ENCODE assay signal across 33 mouse cellular contexts in the genomic region with DNA sequence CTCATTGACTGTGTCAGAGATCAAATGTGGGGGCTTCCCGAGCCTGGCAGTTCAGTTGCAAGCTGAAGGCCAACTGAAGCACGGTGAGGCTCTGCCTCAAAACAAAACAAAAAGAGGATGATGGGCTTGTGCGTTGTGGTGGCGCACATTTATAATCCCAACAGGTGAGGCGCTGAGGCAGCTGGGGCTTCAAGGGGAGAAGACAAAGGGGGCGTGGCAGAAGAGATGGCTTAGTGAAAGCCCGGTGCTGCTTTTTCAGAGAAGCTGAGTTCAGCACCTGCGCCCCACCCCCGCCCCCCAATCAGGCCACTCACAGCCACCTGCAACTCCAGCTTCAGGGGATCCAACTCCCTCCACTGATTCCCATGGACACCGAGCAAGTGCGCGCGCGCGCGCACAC. TPM values are rescaled to one million over a fixed set of nuclear protein-coding genes. Genes with fewer than 3 reads are reported as not detected.
DNase-seq lines count a peak whose midpoint lies in the region; ATAC-seq and TF ChIP-seq lines count a peak whose summit lies in the region.
"Had no signal": no experiment of that assay in that cellular context is flagged by ENCODE, and none has a peak within 500 bp of the region (broad histone marks: within the 10 kb centered on the region; RNA-seq: fewer than 3 reads in every experiment).

No protein-coding gene starts in this region.

- no peak for TF ChIP-seq CTCF in intestine, postnatal 0 days (IDR thresholded peaks at IDR 0.05; ENCODE audit: low read depth)
- TF ChIP-seq CTCF in left cerebral cortex, adult 2 months (IDR thresholded peaks at IDR 0.05) = no peak

- H3K4me1 ChIP-seq in intestine, embryonic 16.5 days (ENCODE audit: control insufficient read depth, insufficient read depth, low read length) = peaks cover 12% of the 10 kb centered on the region
- no peaks in the 10 kb centered on the region for H3K4me1 ChIP-seq in intestine, postnatal 0 days (replicated peaks; ENCODE audit: control insufficient read depth, insufficient read depth, low read length)
- H3K4me1 ChIP-seq: embryonic facial prominence, embryonic 13.5 days; hindbrain, embryonic 15.5 days; limb, embryonic 13.5 days; midbrain, embryonic 15.5 days had no signal

- H3K4me2 ChIP-seq in intestine, embryonic 16.5 days (ENCODE audit: low read depth, low read length) = no peak overlapping the region
- no peak overlapping the region for H3K4me2 ChIP-seq in intestine, postnatal 0 days (replicated peaks; ENCODE audit: low read depth)
- H3K4me2 ChIP-seq: embryonic facial prominence, embryonic 13.5 days; hindbrain, embryonic 15.5 days; limb, embryonic 13.5 days; liver, embryonic 12.5 days; midbrain, embryonic 15.5 days had no signal

- H3K9me3 ChIP-seq in intestine, embryonic 16.5 days (ENCODE audit: control insufficient read depth, low read length) = no peaks in the 10 kb centered on the region
- no peaks in the 10 kb centered on the region for H3K9me3 ChIP-seq in intestine, postnatal 0 days (ENCODE audit: control insufficient read depth)
- H3K9me3 ChIP-seq: embryonic facial prominence, embryonic 13.5 days; hindbrain, embryonic 10.5 days; hindbrain, embryonic 15.5 days; limb, embryonic 13.5 days; liver, embryonic 12.5 days; midbrain, embryonic 15.5 days had no signal

- H3K36me3 ChIP-seq in intestine, embryonic 16.5 days (ENCODE audit: control insufficient read depth, insufficient read depth, low read length) = no peaks in the 10 kb centered on the region
- H3K36me3 ChIP-seq in intestine, postnatal 0 days (ENCODE audit: control insufficient read depth, insufficient read depth) = no peaks in the 10 kb centered on the region
- H3K36me3 ChIP-seq: embryonic facial prominence, embryonic 13.5 days; hindbrain, embryonic 10.5 days; hindbrain, embryonic 15.5 days; limb, embryonic 13.5 days; liver, embryonic 12.5 days; midbrain, embryonic 15.5 days had no signal

- H3K27me3 ChIP-seq in intestine, embryonic 16.5 days (replicated peaks; ENCODE audit: control insufficient read depth, insufficient read depth, low read length) = no peaks in the 10 kb centered on the region
- H3K27me3 ChIP-seq in intestine, postnatal 0 days (replicated peaks; ENCODE audit: control insufficient read depth, insufficient read depth, low read length) = no peaks in the 10 kb centered on the region
- H3K27me3 ChIP-seq: embryonic facial prominence, embryonic 13.5 days; hindbrain, embryonic 15.5 days; limb, embryonic 13.5 days; midbrain, embryonic 15.5 days had no signal

- DNase-seq in thymus, postnatal 0 days (ENCODE audit: low spot score) = peak; percentile 25
- no peak for DNase-seq in thymus, postnatal 10 days (ENCODE audit: low spot score in 2 of 2)
- peak; percentile 74 for DNase-seq in ES-CJ7 (ENCODE audit: low read depth, low spot score)
- DNase-seq in layer of hippocampus, postnatal 10 days (ENCODE audit: low spot score in 2 of 2) = no peak
- DNase-seq in left cerebral cortex, adult 2 months (ENCODE audit: extremely low spot score in 1 of 2, low spot score in 2 of 2) = no peak
- DNase-seq: cerebellum, adult 11 months; cerebellum, adult 9-11 months; right cerebral cortex, adult 18-20 months had no signal

- WGBS in intestine, embryonic 16.5 days = 52% methylated on average over 16 of the region's 16 CpGs
- 47% methylated on average over 16 of the region's 16 CpGs for WGBS in intestine, postnatal 0 days

- no peak for ATAC-seq in intestine, embryonic 16.5 days
- no peak for ATAC-seq in intestine, postnatal 0 days
- ATAC-seq: liver, embryonic 12.5 days; midbrain, embryonic 15.5 days had no signal

- no peak overlapping the region for H3K4me3 ChIP-seq in intestine, embryonic 16.5 days (ENCODE audit: low read length)
- no peak overlapping the region for H3K4me3 ChIP-seq in intestine, postnatal 0 days (ENCODE audit: low read depth, low read length)
- H3K4me3 ChIP-seq in left cerebral cortex, adult 2 months = no peak overlapping the region
- H3K4me3 ChIP-seq: embryonic facial prominence, embryonic 13.5 days; erythroblast, embryonic 14.5 days; hindbrain, embryonic 10.5 days; hindbrain, embryonic 15.5 days; limb, embryonic 13.5 days; liver, embryonic 12.5 days; midbrain, embryonic 15.5 days had no signal

- no peak overlapping the region for H3K27ac ChIP-seq in intestine, embryonic 16.5 days (ENCODE audit: low read length)
- H3K27ac ChIP-seq in intestine, postnatal 0 days (ENCODE audit: low read depth, low read length) = no peak overlapping the region
- H3K27ac ChIP-seq in left cerebral cortex, adult 2 months = no peak overlapping the region
- H3K27ac ChIP-seq: embryonic facial prominence, embryonic 13.5 days; hindbrain, embryonic 10.5 days; hindbrain, embryonic 15.5 days; kidney, postnatal 0 days; limb, embryonic 13.5 days; liver, embryonic 12.5 days; macrophage; midbrain, embryonic 15.5 days had no signal

- H3K9ac ChIP-seq in intestine, embryonic 16.5 days (ENCODE audit: low read depth, low read length) = 0 out of 2 replicates have a peak overlapping the region, but pooled peaks have one; percentile 30
- no peak overlapping the region for H3K9ac ChIP-seq in intestine, postnatal 0 days (ENCODE audit: low read depth, low read length)
- H3K9ac ChIP-seq: embryonic facial prominence, embryonic 13.5 days; hindbrain, embryonic 15.5 days; limb, embryonic 13.5 days; liver, embryonic 12.5 days; liver, postnatal 0 days; midbrain, embryonic 15.5 days had no signal

- intact Hi-C loops in left cerebral cortex, adult 2 months (cut with DNase I) = loop anchor here (2.0 kb wide), 1 partner anchor 20 kb away; a partner anchor contains a TSS

RNA-seq across cellular contexts. Expression of a gene that starts 4.2 kb away (rescaled TPM):
- polyA plus RNA-seq in intestine, embryonic 16.5 days (2015; fragmentation: Nextera tagmentation; extraction: Ambion mirVana) = 5.9 and 7.3 TPM in 2 replicates
- polyA plus RNA-seq in intestine, postnatal 0 days (2015; fragmentation: Nextera tagmentation; extraction: Ambion mirVana) = 1.0 and 1.6 TPM in 2 replicates
- 0.75 and 0.90 TPM in 2 replicates for polyA plus RNA-seq in thymus, postnatal 0 days (2015; fragmentation: Nextera tagmentation; extraction: Ambion mirVana)
- under 1 TPM; 0.22 to 0.34 TPM for total RNA-seq in layer of hippocampus, postnatal 10 days (2021)
- under 1 TPM; 0.48 to 0.96 TPM for total RNA-seq in left cerebral cortex, adult 2 months (2021)

RNA-seq across cellular contexts. Expression of a gene that starts 9.8 kb away (rescaled TPM):
- 1.2 and 1.9 TPM in 2 replicates for polyA plus RNA-seq in intestine, embryonic 16.5 days (2015; fragmentation: Nextera tagmentation; extraction: Ambion mirVana)
- polyA plus RNA-seq in intestine, postnatal 0 days (2015; fragmentation: Nextera tagmentation; extraction: Ambion mirVana) = 1.2 TPM in 2 replicates
- 0.31 and 0.32 TPM in 2 replicates for polyA plus RNA-seq in thymus, postnatal 0 days (2015; fragmentation: Nextera tagmentation; extraction: Ambion mirVana)
- total RNA-seq in layer of hippocampus, postnatal 10 days (2021) = not detected
- total RNA-seq in left cerebral cortex, adult 2 months (2021) = not detected
- total RNA-seq: gastrocnemius, postnatal 10 days; heart, adult 8-10 months; heart, postnatal 14 days; left cerebral cortex, postnatal 14 days; megakaryocyte-erythroid progenitor cell, adult 5-6 weeks had no signal
- polyA plus RNA-seq: neural tube, embryonic 11.5 days had no signal

RNA-seq across cellular contexts. Expression of a gene that starts 17.5 kb away (rescaled TPM):
- polyA plus RNA-seq in intestine, embryonic 16.5 days (2015; fragmentation: Nextera tagmentation; extraction: Ambion mirVana) = 1,335 and 1,344 TPM in 2 replicates
- polyA plus RNA-seq in intestine, postnatal 0 days (2015; fragmentation: Nextera tagmentation; extraction: Ambion mirVana) = 1,664 and 1,738 TPM in 2 replicates
- 989 and 1,078 TPM in 2 replicates for polyA plus RNA-seq in thymus, postnatal 0 days (2015; fragmentation: Nextera tagmentation; extraction: Ambion mirVana)
- 100 to 1,000 TPM; 719 to 852 TPM for total RNA-seq in layer of hippocampus, postnatal 10 days (2021)
- total RNA-seq in left cerebral cortex, adult 2 months (2021) = 100 to 1,000 TPM; 565 to 587 TPM

RNA-seq across cellular contexts. Expression of a gene that starts 19.9 kb away (rescaled TPM):
- polyA plus RNA-seq in intestine, embryonic 16.5 days (2015; fragmentation: Nextera tagmentation; extraction: Ambion mirVana) = 6.8 and 7.1 TPM in 2 replicates
- polyA plus RNA-seq in intestine, postnatal 0 days (2015; fragmentation: Nextera tagmentation; extraction: Ambion mirVana) = 5.6 and 5.8 TPM in 2 replicates
- 7.2 and 9.3 TPM in 2 replicates for polyA plus RNA-seq in thymus, postnatal 0 days (2015; fragmentation: Nextera tagmentation; extraction: Ambion mirVana)
- total RNA-seq in layer of hippocampus, postnatal 10 days (2021) = 10 to 100 TPM; 57.8 to 59.8 TPM
- 10 to 100 TPM; 53.4 to 57.4 TPM for total RNA-seq in left cerebral cortex, adult 2 months (2021)

RNA-seq across cellular contexts. Expression of a gene that starts 27.2 kb away (rescaled TPM):
- not detected in 2 replicates for polyA plus RNA-seq in intestine, embryonic 16.5 days (2015; fragmentation: Nextera tagmentation; extraction: Ambion mirVana)
- not detected in 2 replicates for polyA plus RNA-seq in intestine, postnatal 0 days (2015; fragmentation: Nextera tagmentation; extraction: Ambion mirVana)
- not detected in 2 replicates for polyA plus RNA-seq in thymus, postnatal 0 days (2015; fragmentation: Nextera tagmentation; extraction: Ambion mirVana)
- total RNA-seq in layer of hippocampus, postnatal 10 days (2021) = not detected
- not detected for total RNA-seq in left cerebral cortex, adult 2 months (2021)
- total RNA-seq: adrenal gland, postnatal 10 days; gastrocnemius, postnatal 10 days; heart, adult 8-10 months; heart, postnatal 14 days; left cerebral cortex, postnatal 14 days; megakaryocyte-erythroid progenitor cell, adult 5-6 weeks had no signal
- polyA plus RNA-seq: embryonic facial prominence, embryonic 13.5 days; erythroblast, embryonic 14.5 days; forebrain, embryonic 11.5 days; gonadal fat pad, adult 2 months; hindbrain, embryonic 15.5 days; inflammation-experienced regulatory T-cells, adult 6 months; kidney, adult 2 months; kidney, postnatal 0 days; large intestine, adult 2 months; limb, embryonic 13.5 days; liver, postnatal 0 days; lung, postnatal 0 days; macrophage; midbrain, embryonic 15.5 days; neural tube, embryonic 11.5 days had no signal

Comparison
In these comparisons a context has a peak if more than half of its experiments do, and no peak if none do; other contexts are left out.
1. DNase-seq: peak in thymus, postnatal 0 days (single experiment) and ES-CJ7 (single experiment); none in thymus, postnatal 10 days (0 of 2), layer of hippocampus, postnatal 10 days (0 of 2) and left cerebral cortex, adult 2 months (0 of 2).